Mouse (Mus musculus): Measurements from ENCODE around the gene Ccdc12. TPM values are rescaled to one million over a fixed set of nuclear protein-coding genes. Genes with fewer than 3 reads are reported as not detected.
A peak's percentile ranks its signal among the peaks of the same experiment; 100 is the strongest.

Gene Ccdc12
- polyA plus RNA-seq, 1 experiment from 2014 or later, result 174 TPM

DNA sequence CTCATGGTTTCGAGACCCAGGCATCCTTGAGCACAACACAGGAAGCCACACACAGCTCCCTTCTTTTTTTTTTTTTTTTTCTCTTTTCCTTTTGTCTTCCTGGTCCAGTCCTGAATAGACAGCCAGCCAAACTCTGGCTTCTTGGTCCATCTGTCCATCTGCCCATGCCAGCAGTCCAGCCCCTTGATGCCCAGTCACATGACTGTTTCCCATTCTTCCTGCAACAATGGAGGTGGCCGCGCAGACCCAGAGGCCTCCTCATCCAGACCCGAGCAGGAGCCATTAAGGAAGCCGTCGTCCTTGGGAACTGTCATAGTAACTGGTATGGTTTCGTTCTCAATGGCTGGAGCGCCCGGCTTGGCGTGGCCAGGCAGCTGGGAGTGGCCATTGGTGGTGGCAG is 65.8 kb downstream of the Ccdc12 start:
- DNase-seq (ENCODE audit: low spot score), result no peak
- Histone ChIP-seq H3K4me1 (peaks cover 36% of the 10 kb centered on the region), H3K27ac (replicated peaks) (no peak overlapping the region), H3K9me3 (no peaks in the 10 kb centered on the region), H3K4me3 (no peak overlapping the region), H3K36me3 (replicated peaks) (peaks cover 53% of the 10 kb centered on the region), H3K27me3 (replicated peaks; ENCODE audit: low read depth, poor library complexity, severe bottlenecking) (peaks cover 30% of the 10 kb centered on the region)
- WGBS, result 94% methylated on average over 10 of the region's 10 CpGs

DNA sequence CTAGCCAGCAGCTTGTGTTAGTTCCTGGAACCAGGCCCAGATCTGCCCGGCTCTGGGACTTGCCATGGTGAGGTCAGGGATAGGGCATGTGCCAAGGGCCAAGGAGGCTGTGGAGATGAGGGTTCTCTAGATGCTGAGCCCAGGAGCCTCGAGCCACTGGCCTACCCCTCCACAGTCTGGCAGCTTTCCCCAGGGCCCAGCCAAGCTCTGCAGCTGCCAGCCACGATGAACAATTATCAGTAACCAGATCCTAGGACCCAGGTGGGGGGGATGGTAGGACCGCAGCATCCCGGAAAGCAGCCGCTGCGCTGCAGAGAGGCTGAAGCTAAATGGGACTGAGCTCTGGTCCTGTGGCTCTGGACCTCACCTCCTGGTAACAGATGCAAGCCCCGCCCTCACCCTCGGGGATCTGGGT is 69.4 kb downstream of the Ccdc12 start:
- H3K4me1 ChIP-seq, result peaks cover 43% of the 10 kb centered on the region
- no peaks in the 10 kb centered on the region for H3K9me3 ChIP-seq
- peak overlapping the region; percentile 28; the same call in 1 of the 2 replicates for H3K4me3 ChIP-seq
- 10% methylated on average over 9 of the region's 9 CpGs for WGBS
- H3K36me3 ChIP-seq (replicated peaks), result peaks cover 79% of the 10 kb centered on the region
- peaks cover 66% of the 10 kb centered on the region for H3K27me3 ChIP-seq (replicated peaks; ENCODE audit: low read depth, poor library complexity, severe bottlenecking)
- peak; percentile 83 for DNase-seq (ENCODE audit: low spot score)
- peak overlapping the region; percentile 75; the same call in 1 of the 2 replicates for H3K27ac ChIP-seq (replicated peaks)

DNA sequence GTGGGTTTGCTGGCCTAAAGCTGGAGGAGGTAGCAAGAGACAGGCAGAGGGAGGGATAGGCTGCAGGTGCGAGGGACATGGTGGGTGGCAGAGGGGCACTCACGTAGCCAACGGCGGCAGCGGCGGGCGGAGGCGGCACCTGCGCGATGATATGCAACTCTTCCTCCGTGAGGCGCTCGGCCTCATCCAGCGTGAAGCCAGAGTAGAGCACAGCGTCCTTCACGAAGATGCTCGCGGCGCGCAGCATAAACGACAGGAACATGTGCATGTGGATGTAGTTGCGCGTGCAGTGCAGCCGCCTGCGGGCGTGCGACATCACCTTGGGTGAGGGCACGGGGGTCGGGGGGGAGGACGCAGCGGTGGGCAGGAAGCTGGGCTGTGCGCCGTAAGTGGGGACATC is 70.6 kb downstream of the Ccdc12 start:
- Histone ChIP-seq H3K27ac (replicated peaks) (no peak overlapping the region), H3K4me3 (peak overlapping the region; percentile 38), H3K27me3 (replicated peaks; ENCODE audit: low read depth, poor library complexity, severe bottlenecking) (peaks cover 77% of the 10 kb centered on the region), H3K4me1 (peaks cover 55% of the 10 kb centered on the region), H3K9me3 (no peaks in the 10 kb centered on the region), H3K36me3 (replicated peaks) (peaks cover 70% of the 10 kb centered on the region)
- no peak for DNase-seq (ENCODE audit: low spot score)
- 8% methylated on average over 33 of the region's 33 CpGs for WGBS

DNA sequence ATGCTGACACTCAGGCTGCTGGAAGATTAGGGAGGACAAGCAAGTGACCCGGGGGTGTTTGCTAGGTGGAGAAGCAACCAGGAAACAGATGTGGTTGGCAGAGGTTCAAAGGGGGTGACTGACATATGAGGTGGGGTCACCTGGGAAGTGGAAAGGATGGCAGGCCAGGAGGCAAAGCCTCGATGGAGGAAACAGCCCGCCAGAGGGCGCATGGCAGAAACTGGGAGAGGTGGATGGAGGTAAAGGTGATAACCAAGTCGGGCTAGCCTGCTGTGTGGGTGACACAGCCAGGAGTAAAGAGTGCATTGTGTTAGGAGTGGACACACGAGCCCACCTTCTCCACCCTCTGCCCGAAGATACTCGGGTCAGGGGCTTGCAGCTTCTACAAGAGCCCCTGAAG is 73.5 kb downstream of the Ccdc12 start:
- Histone ChIP-seq H3K36me3 (replicated peaks) (peaks cover 40% of the 10 kb centered on the region), H3K27ac (replicated peaks) (no peak overlapping the region), H3K4me3 (no peak overlapping the region), H3K27me3 (replicated peaks; ENCODE audit: low read depth, poor library complexity, severe bottlenecking) (peaks cover 86% of the 10 kb centered on the region), H3K4me1 (peaks cover 81% of the 10 kb centered on the region), H3K9me3 (no peaks in the 10 kb centered on the region)
- WGBS, result 26% methylated on average over 8 of the region's 8 CpGs
- DNase-seq (ENCODE audit: low spot score), result peak; percentile 65

DNA sequence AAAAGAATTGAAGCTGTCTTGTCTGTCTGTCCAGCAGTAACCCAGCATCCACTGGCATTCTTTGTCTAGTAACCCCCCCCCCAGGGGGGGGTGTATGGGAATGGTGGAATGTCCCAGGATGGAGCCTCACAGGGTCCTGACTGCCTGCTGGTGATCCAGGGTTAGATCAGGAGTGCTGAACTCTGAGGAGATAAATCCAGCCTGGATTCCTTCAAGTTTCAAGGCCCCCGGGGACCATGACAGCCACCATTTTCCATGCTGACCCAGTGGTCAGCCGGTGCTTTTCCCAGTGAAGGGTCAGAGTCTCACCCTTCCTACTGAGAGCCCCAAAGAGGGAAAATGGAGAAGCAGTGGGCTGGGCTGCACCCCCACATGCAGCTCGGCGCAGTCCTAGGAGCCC is 75.6 kb downstream of the Ccdc12 start:
- no peak for DNase-seq (ENCODE audit: low spot score)
- WGBS, result 63% methylated on average over 4 of the region's 4 CpGs
- no peaks in the 10 kb centered on the region for H3K9me3 ChIP-seq
- peak overlapping the region; percentile 79; the same call in 1 of the 2 replicates for H3K27ac ChIP-seq (replicated peaks)
- H3K36me3 ChIP-seq (replicated peaks), result peaks cover 33% of the 10 kb centered on the region
- peaks cover 86% of the 10 kb centered on the region for H3K27me3 ChIP-seq (replicated peaks; ENCODE audit: low read depth, poor library complexity, severe bottlenecking)
- H3K4me1 ChIP-seq, result peaks cover 80% of the 10 kb centered on the region
- H3K4me3 ChIP-seq, result peak overlapping the region; percentile 56

DNA sequence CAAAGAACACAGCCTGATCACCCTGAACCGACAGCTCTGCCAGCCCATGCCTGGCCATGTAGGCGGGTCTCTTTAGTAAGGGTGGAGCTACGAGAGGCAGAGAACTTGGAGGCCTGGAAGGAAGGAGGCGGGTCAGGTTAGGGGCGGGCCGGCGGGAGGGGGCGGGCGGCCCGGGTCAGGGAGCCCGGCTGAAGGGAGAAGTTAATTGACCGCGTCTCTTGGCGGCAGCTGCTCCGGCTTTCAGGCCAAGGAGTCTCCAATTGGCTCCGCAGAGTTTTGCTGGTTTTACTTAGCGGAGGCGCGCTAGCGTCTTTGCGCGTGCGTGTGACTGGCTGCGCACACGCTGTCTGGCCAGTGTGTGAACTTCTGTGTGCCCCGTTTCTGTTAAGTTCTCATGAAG is 76.3 kb downstream of the Ccdc12 start:
- peaks cover 81% of the 10 kb centered on the region for H3K27me3 ChIP-seq (replicated peaks; ENCODE audit: low read depth, poor library complexity, severe bottlenecking)
- peak; percentile 95 for DNase-seq (ENCODE audit: low spot score)
- WGBS, result under 1% methylated on average over 26 of the region's 26 CpGs
- H3K9me3 ChIP-seq, result no peaks in the 10 kb centered on the region
- peaks cover 25% of the 10 kb centered on the region for H3K36me3 ChIP-seq (replicated peaks)
- H3K4me3 ChIP-seq, result peak overlapping the region; percentile 56
- H3K4me1 ChIP-seq, result peaks cover 80% of the 10 kb centered on the region
- peak overlapping the region; percentile 79 for H3K27ac ChIP-seq (replicated peaks)

DNA sequence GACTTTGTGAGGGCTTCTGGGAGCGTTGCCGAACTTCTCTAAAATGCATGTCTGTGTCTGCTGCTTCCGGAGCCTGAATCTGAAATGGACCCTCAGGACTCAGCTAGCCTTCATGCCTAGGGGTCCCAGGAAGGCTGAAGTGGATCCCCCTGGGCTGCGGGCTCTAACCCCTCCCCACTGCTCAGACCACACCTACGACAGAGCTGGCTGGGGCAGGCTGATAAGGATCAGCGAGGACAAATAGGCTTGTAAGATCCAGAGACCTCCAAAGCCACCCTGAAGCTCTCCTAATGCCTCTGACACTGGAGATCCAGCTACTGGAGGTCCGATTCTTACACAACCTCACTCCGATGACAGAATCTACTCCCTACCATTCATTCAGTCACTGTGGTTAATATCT is 76.8 kb downstream of the Ccdc12 start:
- Histone ChIP-seq H3K9me3 (no peaks in the 10 kb centered on the region), H3K27me3 (replicated peaks; ENCODE audit: low read depth, poor library complexity, severe bottlenecking) (peaks cover 76% of the 10 kb centered on the region), H3K4me3 (peak overlapping the region; percentile 56), H3K4me1 (peaks cover 79% of the 10 kb centered on the region), H3K36me3 (replicated peaks) (peaks cover 23% of the 10 kb centered on the region), H3K27ac (replicated peaks) (peak overlapping the region; percentile 79)
- DNase-seq (ENCODE audit: low spot score), result peak; percentile 41
- 9% methylated on average over 8 of the region's 8 CpGs for WGBS

DNA sequence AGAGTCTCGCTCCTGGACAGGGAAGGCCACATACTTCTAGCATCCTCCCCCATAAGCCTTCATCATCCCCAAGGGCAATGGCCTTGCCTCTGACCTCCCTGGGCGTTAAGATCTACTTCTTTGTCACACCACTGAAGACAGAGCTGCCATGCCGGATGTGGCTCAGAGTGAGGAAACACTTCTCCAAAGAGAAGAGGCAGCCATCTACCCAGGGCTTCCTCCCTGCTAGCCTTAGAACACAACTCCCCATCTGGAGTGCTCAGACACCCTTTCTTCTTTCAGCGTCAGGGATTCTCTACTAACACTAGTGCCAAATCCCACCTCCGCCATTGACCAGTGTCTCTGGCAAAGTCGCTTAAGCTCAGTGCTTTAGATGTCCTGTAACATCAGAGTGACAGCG is 77.9 kb downstream of the Ccdc12 start:
- H3K27ac ChIP-seq (replicated peaks), result no peak overlapping the region
- 82% methylated on average over 7 of the region's 7 CpGs for WGBS
- peaks cover 65% of the 10 kb centered on the region for H3K27me3 ChIP-seq (replicated peaks; ENCODE audit: low read depth, poor library complexity, severe bottlenecking)
- no peak overlapping the region for H3K4me3 ChIP-seq
- H3K36me3 ChIP-seq (replicated peaks), result peaks cover 23% of the 10 kb centered on the region
- no peaks in the 10 kb centered on the region for H3K9me3 ChIP-seq
- peaks cover 80% of the 10 kb centered on the region for H3K4me1 ChIP-seq
- DNase-seq (ENCODE audit: low spot score), result no peak

DNA sequence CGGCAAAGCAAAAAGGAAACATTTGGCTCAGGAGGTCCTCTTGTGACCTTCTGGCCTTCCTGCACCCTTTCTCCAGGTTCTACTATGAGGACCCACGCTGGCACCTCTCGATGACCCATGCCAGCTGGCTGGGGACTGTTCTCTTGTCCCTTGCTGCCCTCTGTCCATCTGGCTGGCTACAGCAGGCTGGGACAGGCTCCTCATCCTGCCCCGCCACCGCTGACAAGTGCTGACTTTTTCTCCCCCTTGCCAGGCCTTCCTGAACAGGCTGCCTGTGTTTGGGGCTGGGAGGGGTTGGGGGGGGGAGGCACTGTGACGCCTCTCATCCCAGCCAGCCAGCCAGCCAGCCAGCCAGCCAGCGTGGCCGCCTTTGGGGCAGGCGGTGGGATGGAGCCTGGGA is 80.1 kb downstream of the Ccdc12 start:
- no peak for DNase-seq (ENCODE audit: low spot score)
- peaks cover 27% of the 10 kb centered on the region for H3K36me3 ChIP-seq (replicated peaks)
- H3K4me3 ChIP-seq, result 0 out of 2 replicates have a peak overlapping the region, but pooled peaks have one; percentile 14
- peak overlapping the region; percentile 26 for H3K27ac ChIP-seq (replicated peaks)
- no peaks in the 10 kb centered on the region for H3K9me3 ChIP-seq
- WGBS, result 34% methylated on average over 9 of the region's 9 CpGs
- peaks cover 63% of the 10 kb centered on the region for H3K27me3 ChIP-seq (replicated peaks; ENCODE audit: low read depth, poor library complexity, severe bottlenecking)
- H3K4me1 ChIP-seq, result peaks cover 79% of the 10 kb centered on the region

DNA sequence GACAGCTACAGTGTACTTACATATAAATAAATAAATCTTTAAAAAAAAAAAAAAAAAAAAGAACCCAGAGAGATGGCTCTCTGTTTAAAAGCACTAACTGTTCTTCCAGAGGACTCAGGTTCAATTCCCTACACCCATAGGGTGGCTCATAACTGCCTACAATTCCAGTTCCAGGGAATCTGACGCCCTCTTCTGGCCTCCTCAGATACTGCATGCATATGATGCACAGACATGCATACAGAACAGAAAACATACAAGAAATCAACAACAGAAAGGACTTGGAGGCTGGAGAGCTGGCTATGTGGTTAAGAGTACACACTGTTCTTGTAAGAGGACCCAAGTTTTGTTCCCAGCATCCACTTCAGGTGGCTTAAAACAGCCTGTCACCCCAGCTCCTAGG is 81.8 kb downstream of the Ccdc12 start:
- no peak for DNase-seq (ENCODE audit: low spot score)
- Histone ChIP-seq H3K9me3 (no peaks in the 10 kb centered on the region), H3K4me3 (no peak overlapping the region), H3K27ac (replicated peaks) (no peak overlapping the region), H3K4me1 (peaks cover 75% of the 10 kb centered on the region), H3K27me3 (replicated peaks; ENCODE audit: low read depth, poor library complexity, severe bottlenecking) (peaks cover 72% of the 10 kb centered on the region), H3K36me3 (replicated peaks) (peaks cover 27% of the 10 kb centered on the region)
- whole genome bisulfite sequencing, result 21% methylated on average over 1 of the region's 1 CpGs

DNA sequence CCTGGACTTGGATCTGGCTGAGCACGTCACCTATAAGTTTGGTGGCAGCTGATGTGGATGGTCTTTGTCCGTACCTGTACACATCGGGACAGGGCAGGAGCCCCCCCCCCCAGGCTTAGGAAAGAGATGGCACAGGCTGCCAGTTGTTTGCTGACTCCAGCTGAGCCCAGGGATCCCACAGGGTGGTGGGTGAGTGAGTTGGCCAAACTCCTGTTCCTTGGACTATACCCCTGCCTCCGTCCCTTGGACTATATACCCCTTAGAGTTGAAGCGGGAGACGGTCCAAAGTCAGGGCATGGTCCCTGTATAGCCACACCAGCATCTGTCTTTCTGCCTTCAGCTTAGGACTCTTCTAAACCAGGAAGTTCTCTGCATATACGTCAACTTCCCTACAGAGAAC is 83.7 kb downstream of the Ccdc12 start:
- Histone ChIP-seq H3K4me1 (peaks cover 72% of the 10 kb centered on the region), H3K9me3 (no peaks in the 10 kb centered on the region), H3K36me3 (replicated peaks) (peaks cover 27% of the 10 kb centered on the region), H3K4me3 (no peak overlapping the region), H3K27me3 (replicated peaks; ENCODE audit: low read depth, poor library complexity, severe bottlenecking) (peaks cover 74% of the 10 kb centered on the region), H3K27ac (replicated peaks) (no peak overlapping the region)
- no peak for DNase-seq (ENCODE audit: low spot score)
- 88% methylated on average over 7 of the region's 7 CpGs for WGBS

DNA sequence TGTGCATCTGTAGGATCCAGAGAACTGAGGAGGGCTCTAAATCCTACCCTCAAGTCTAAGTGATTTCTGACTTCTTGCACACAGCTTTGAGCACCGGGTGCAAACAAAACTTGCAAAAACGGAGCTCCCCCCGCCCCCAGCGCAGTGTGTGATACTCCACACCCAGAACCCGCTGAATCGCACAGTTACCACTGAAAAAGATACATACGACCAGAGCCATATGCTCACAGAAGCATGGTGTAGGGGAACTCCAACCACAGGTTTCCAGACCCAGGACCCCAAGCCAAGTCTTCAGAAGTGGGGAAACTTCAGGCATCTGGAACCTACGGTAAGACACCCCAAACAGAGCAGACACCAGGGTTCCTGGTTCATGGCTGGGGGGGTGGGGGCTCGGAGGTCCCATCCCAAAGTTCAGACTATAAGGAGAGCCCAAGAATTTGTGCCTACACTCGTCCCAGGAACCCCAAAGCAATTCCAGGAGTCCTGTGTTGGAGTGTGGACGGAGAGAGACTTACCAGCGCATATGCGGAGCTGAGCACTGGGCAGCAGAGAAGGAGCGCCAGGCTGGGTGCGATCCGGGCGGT is 85.5 kb downstream of the Ccdc12 start, which contains the start of gene Myl3:
TSS of gene Myl3 (plus strand) at position 151 of the 584 bp plus-strand sequence.
- H3K4me3 ChIP-seq, result peak within 1 kb of the TSS; percentile 84
- H3K36me3 ChIP-seq (replicated peaks), result peaks cover 23% of the 10 kb centered on the region
- 3% methylated on average over 17 of the region's 17 CpGs for WGBS
- peaks cover 72% of the 10 kb centered on the region for H3K4me1 ChIP-seq
- no peaks in the 10 kb centered on the region for H3K9me3 ChIP-seq
- H3K27ac ChIP-seq (replicated peaks), result peak within 1 kb of the TSS; percentile 96
- no peak for DNase-seq (ENCODE audit: low spot score)
- peaks cover 74% of the 10 kb centered on the region for H3K27me3 ChIP-seq (replicated peaks; ENCODE audit: low read depth, poor library complexity, severe bottlenecking)

DNA sequence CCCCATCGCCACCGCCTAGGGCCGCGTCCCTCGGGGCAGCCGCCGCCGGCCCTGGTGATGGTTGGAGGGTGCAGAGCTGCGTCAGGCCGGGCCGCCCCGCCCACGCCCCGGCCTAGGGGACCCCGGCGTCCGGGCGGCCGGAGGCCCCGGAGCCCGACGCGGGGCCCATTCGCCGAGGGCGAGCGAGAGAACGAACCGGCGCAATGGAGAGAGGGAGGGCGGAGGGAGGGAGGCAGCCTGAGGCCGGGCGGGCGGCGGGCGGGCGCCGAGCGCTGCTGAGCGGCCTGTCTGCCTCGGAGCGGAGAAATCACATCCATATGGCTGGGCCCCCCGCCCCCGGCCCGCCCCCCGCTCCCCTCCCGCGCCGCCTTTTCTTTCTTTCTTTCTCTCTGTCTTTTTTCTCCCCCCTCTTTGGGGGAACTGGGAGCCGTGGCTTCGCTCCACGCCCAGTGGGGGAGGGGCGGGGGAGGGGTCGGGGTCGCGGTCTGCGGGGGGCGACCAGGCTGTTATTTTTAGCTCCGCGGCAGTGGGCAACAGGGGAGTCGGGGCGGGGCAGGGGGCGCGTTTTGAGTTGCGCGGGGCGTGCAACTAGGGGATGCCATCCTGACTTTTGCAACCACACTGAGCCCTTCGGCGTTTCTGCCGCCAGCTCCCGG is 86.1 kb downstream of the Ccdc12 start:
- peaks cover 72% of the 10 kb centered on the region for H3K4me1 ChIP-seq
- DNase-seq (ENCODE audit: low spot score), result peak; percentile 88
- peak overlapping the region; percentile 84 for H3K4me3 ChIP-seq
- H3K9me3 ChIP-seq, result no peaks in the 10 kb centered on the region
- WGBS, result under 1% methylated on average over 70 of the region's 71 CpGs
- H3K36me3 ChIP-seq (replicated peaks), result peaks cover 23% of the 10 kb centered on the region
- H3K27me3 ChIP-seq (replicated peaks; ENCODE audit: low read depth, poor library complexity, severe bottlenecking), result peaks cover 76% of the 10 kb centered on the region
- peak overlapping the region; percentile 96 for H3K27ac ChIP-seq (replicated peaks)

All from embryonic facial prominence, embryonic 10.5 days (tissue).